Mouse (Mus musculus) erythroblast, embryonic 14.5 days (primary cell): ENCODE measurements around the gene Trp63.

Experiments used
- GATA1 ChIP-seq: IDR thresholded peaks from 2 replicates; pipeline ENCODE4 v1.6.1; 2012; ENCODE audit warnings: low read length, inconsistent platforms, mixed read lengths
- TAL1 ChIP-seq: IDR thresholded peaks from 3 replicates; pipeline ENCODE4 v1.6.1; 2012; ENCODE audit warnings: low read length, inconsistent platforms, mixed read lengths

GRCm38 (mm10) chr16:25843625-25844024, 160.1 kb downstream of the Trp63 start:
- TF ChIP-seq TAL1 (no peak), GATA1 (no peak)
